Mouse (Mus musculus) embryonic facial prominence, embryonic 10.5 days (tissue): ENCODE measurements around the gene Olfr90. TPM values are rescaled to one million over a fixed set of nuclear protein-coding genes. Genes with fewer than 3 reads are reported as not detected.

Source experiments
- polyA plus RNA-seq: library from polyadenylated mRNA; unstranded; fragments of >200 nt; fragmentation: Nextera tagmentation; extraction: Ambion mirVana; gene quantifications from 2 replicates; pipeline ENCODE4 v1.2.1, GENCODE M21; 2016

Olfr90 gene
- polyA plus RNA-seq, 1 experiment from 2014 or later = not detected

Other genes starting within 250 kb of the Olfr90 start
- 0.21 and 0.36 TPM in 2 replicates for gene Trim15, start 221.3 kb downstream of the Olfr90 start, polyA plus RNA-seq
- gene Trim10, start 218.9 kb downstream of the Olfr90 start, polyA plus RNA-seq = 5.8 and 6.0 TPM in 2 replicates
- not detected in 2 replicates for gene Trim40, start 198.4 kb downstream of the Olfr90 start, polyA plus RNA-seq
- gene Trim31, start 190.4 kb downstream of the Olfr90 start, polyA plus RNA-seq = not detected in 2 replicates
- not detected in 2 replicates for gene Rnf39, start 145.6 kb downstream of the Olfr90 start, polyA plus RNA-seq
- gene Ppp1r11, start 136.8 kb downstream of the Olfr90 start, polyA plus RNA-seq = 151 and 153 TPM in 2 replicates
- 95.1 and 100 TPM in 2 replicates for gene Znrd1, start 129.9 kb downstream of the Olfr90 start, polyA plus RNA-seq
- 7.2 and 9.7 TPM in 2 replicates for gene Znrd1as, start 129.9 kb downstream of the Olfr90 start, polyA plus RNA-seq
- gene 2410137M14Rik, start 107.3 kb downstream of the Olfr90 start, polyA plus RNA-seq = not detected in 2 replicates
- gene H2-M5, start 99.0 kb downstream of the Olfr90 start, polyA plus RNA-seq = 0.52 and 0.87 TPM in 2 replicates
- 97.0 and 106 TPM in 2 replicates for gene Zfp57, start 87.3 kb downstream of the Olfr90 start, polyA plus RNA-seq
- 0.18 and 0.31 TPM in 2 replicates for gene Mog, start 65.1 kb downstream of the Olfr90 start, polyA plus RNA-seq
- 7.0 and 9.4 TPM in 2 replicates for gene Gabbr1, start 42.5 kb downstream of the Olfr90 start, polyA plus RNA-seq
- gene Olfr91, start 9.8 kb upstream of the Olfr90 start, polyA plus RNA-seq = not detected in 2 replicates
- not detected in 2 replicates for gene Olfr92, start 31.6 kb upstream of the Olfr90 start, polyA plus RNA-seq
- not detected in 2 replicates for gene Olfr93, start 73.0 kb upstream of the Olfr90 start, polyA plus RNA-seq
- gene Ubd, start 105.4 kb upstream of the Olfr90 start, polyA plus RNA-seq = not detected in 2 replicates
- not detected in 2 replicates for gene Olfr94, start 112.5 kb upstream of the Olfr90 start, polyA plus RNA-seq
- gene Olfr95, start 124.6 kb upstream of the Olfr90 start, polyA plus RNA-seq = not detected in 2 replicates
- gene Olfr96, start 131.6 kb upstream of the Olfr90 start, polyA plus RNA-seq = not detected in 2 replicates
- gene Olfr97, start 148.8 kb upstream of the Olfr90 start, polyA plus RNA-seq = not detected in 2 replicates
- gene Olfr98, start 175.2 kb upstream of the Olfr90 start, polyA plus RNA-seq = not detected in 2 replicates
- gene H2-M3, start 181.7 kb upstream of the Olfr90 start, polyA plus RNA-seq = 1.7 and 1.8 TPM in 2 replicates
- gene Olfr99, start 195.0 kb upstream of the Olfr90 start, polyA plus RNA-seq = not detected in 2 replicates
- not detected in 2 replicates for gene Olfr101, start 215.8 kb upstream of the Olfr90 start, polyA plus RNA-seq
- not detected in 2 replicates for gene Olfr102, start 228.6 kb upstream of the Olfr90 start, polyA plus RNA-seq